Mouse (Mus musculus) spleen, postnatal 10 days (tissue): ENCODE results near the gene Vwa7.
A peak's percentile ranks its signal among the peaks of the same experiment; 100 is the strongest.
"Not testable (repeated sequence)": the region's sequence is repeated elsewhere in the genome, so short reads cannot be mapped to it uniquely, and the experiment has no call there.

Experiments
- DNase-seq, 2 experiments: peaks; one replicate each; pipeline ENCODE4 v3.0.0; 2021 to 2022; ENCODE audit warnings: low spot score in 2 of 2

The Vwa7 gene

DNA sequence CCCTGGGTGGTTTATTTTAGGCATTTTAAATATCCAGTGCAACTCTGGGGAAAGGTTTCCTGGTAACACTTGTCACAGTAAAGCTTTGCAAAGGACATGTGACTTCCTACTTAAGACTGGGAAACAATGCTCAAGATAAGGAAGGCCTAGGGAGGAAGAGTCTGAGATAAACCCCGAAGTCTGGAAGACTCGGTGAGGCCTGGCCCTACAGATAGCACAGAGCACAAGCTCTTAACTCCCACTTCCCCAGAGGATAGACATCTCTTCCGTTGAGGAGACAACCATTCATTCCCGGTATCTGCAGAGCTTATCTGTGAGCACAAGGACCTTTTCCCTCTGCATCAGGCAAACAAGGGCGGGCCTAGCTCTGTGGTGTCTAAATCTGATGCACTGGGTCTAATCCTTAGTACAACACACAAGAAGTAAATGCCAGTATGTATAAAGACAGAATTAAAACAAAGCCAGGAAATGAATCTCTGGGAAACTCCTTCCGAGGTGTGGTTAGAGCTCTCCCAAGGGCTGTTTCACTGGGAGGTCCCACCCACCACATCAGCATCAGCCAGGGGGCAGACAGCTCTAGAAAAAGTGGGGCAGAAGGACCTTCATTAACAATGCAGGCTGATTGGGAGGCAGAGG, 5.6 kb downstream of the Vwa7 start:
- peak in 1 of 2 experiments; percentile 22 for DNase-seq

DNA sequence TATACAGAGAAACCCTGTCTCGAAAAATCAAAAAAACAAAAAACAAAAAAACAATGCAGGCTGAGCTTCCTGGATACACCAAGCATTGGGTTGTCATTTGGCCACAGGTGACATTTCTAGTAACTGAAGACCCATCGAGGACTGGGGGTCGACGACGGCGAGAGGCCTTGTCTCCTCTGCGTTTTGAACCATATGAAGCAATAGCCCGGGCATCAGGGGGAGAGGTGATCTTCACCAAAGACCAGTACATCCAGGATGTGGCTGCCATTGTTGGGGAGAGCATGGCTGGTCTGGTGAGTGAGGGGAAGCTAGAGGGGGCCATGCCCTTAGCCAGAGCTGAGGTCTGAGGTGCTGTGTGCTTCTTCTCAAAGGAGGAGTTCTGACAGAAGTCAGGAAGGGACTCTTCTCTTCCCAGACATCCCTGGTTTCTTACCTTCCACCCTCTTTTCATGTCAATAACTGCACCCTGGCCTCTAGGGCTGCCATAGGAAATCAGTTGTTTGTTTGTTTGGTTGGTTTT, 6.2 kb downstream of the Vwa7 start:
- peak in 1 of 2 experiments; percentile 14 for DNase-seq

DNA sequence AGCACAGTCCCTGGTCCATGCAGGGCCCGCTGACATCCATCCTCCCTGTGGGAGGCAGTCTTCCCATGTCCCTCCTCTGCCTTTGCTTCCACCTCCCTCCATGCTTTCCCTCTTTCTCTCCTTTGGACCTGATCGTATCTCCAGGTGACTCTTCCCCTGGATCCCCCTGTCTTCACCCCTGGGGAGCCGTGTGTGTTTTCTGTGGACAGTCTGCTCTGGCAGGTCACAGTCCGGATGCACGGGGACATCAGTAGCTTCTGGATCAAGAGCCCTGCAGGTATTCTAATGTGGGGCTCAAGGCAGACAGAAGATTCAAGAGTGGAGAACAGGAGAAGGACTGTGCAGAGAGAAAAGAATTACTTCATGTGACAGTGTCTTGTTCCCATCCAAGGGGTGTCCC, 6.8 kb downstream of the Vwa7 start:
- peak in 1 of 2 experiments; percentile 15 for DNase-seq

DNA sequence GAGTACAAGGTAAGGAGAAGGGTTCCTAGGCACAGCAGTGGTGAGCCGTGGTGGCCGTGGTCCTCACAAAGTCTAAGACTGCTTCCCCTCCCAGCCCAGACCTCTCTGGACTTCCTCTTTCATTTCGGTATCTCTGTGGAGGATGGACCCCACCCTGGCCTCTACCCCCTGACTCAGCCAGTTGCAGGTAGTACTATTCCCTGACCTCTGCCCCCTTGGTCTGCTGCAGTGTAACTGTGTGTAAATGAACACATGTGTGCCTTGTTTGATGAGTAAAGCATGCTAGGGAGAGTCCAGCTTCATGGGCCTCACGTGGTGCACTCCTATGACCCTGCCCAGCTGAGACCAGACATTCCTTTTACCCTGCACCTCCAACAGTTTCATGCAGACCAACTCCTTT, 7.4 kb downstream of the Vwa7 start:
- no peak for DNase-seq

DNA sequence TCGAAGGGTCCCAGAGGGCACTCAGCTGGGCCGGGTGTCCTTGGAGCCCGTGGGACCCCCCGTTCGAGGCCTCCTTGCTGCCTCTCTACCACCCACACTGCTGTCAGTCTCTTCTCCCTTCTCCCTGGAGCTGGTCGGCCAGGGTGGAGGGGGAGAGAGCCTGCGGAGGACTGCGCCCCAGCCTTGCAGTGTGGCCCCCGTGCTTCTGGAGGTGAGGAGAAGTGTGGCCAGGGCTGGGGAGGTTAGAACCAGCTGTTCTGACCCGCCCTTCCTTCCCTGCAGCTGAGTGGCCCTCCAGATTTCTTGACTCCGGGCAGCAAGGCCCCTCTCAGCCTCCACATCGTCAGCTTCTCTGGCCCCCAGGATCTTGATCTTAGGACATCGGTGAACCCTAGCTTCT, 7.9 kb downstream of the Vwa7 start:
- DNase-seq: no peak

DNA sequence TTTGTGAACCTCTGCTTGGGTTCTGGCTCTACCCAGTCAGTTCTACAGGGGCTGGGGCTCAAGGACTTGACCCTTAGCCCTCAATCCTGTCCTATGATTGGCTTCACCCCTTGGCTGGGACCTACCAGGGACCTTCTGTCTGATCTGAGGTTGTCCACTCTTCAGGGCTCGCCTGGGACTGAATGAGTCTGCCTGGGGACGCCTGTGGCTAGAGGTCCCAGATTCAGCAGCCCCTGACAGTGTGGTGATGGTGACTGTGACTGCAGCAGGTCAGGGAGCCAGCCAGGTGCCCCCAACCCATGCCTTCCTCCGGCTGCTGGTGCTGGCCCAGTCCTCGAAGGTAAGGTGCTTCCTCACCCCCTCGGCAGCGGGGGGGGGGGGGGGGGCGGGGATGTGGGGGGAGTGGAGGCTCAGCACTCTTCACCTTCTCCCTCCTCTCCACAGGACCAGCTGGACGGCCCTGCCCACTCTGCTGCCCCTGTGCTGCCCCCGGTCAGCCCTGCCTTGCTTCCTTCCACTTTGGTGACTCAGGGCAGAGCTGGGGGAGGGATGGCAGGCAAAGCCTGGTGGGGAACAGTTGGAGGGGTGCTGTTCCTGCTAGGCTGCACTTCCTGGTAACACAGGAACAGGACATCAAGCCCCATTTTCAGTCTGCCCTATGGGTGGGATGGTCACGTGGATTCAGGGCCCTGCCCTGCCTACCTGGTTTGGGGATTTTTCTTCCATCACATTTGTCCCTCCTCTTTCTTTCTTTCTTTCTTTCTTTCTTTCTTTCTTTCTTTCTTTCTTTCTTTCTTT, 8.5 kb downstream of the Vwa7 start:
- no peak for DNase-seq

DNA sequence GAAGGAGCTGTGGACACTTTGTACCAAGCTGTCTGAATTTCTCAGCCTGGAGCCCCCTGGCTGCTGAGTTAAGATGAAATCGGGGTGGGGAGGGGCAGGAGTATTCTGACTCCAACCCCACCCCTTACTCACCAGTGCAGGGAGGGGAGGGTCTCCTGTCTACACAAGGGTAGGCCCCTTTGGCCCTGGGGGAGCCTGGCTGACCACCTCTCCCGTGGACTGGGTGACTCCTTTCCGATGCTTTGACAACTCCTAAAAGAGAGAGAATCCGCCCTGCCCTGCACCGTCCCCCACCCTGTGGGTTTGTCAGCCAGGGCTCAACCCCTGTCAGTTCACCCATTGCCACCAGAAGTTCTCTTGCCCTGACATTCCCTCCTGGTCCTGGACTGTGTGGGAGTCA, 9.8 kb downstream of the Vwa7 start:
- DNase-seq: no peak

DNA sequence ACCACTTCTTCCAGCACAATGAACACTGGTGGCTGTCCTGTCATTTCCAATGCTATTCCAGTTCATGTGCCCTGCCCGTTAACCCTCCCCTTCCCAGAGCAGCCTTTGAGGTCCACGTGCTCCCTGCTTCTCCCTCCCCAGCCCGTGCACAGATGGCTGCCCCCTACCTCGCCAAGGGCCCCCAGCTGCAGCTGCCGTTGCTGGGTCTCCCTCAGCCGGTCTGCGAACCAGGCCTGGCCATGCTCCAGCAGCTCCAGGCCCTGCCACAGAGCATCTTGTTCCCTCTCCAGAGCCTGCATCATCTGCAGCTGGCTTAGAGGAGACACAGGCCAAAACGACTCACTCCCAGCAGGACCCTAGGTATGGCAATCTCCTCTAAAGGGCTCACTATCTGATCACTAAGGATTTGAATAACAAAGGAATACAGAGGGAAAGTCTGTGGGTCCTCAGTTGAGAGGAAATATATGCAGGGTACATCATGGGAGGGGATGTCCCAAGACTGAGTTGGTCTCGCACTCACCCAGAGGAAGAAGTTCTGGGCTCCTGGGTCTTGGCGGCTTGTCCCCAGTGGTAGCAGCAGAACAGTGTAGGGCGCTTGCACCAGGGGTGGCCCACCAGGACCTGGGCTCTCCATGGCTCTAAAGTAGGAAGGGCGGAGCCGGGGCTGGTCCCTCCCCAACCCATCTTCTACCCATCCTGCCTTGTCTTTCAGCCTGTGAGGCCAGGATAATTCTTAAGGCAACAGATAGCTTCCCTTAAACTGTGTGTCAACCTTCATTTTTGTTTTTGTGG, 11.1 kb downstream of the Vwa7 start, which contains the start of gene Sapcd1:
Gene Sapcd1 (minus strand): TSS at position 740 of the 792 bp plus-strand sequence.
- peak in 1 of 2 experiments; percentile 63 for DNase-seq

DNA sequence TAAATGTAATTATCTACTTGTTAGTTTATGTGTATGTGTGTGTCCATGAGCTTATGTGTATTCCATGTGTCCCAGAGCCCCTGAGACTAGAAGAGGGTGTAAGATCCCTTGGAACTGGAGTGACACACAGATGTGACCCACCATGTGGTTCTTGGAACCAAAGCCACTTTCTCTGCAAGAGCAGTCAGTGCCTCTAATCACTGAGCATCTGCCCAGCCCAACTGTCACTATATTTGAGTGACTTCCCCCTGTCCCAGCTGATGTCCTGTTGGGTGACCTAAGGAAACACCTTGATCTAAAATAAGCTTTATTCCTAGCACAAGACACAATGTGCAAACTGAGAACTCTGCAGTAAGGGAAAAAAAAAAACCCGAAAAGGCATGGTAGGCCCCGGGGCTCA, 11.9 kb downstream of the Vwa7 start:
- peak in 1 of 2 experiments; percentile 13 for DNase-seq

DNA sequence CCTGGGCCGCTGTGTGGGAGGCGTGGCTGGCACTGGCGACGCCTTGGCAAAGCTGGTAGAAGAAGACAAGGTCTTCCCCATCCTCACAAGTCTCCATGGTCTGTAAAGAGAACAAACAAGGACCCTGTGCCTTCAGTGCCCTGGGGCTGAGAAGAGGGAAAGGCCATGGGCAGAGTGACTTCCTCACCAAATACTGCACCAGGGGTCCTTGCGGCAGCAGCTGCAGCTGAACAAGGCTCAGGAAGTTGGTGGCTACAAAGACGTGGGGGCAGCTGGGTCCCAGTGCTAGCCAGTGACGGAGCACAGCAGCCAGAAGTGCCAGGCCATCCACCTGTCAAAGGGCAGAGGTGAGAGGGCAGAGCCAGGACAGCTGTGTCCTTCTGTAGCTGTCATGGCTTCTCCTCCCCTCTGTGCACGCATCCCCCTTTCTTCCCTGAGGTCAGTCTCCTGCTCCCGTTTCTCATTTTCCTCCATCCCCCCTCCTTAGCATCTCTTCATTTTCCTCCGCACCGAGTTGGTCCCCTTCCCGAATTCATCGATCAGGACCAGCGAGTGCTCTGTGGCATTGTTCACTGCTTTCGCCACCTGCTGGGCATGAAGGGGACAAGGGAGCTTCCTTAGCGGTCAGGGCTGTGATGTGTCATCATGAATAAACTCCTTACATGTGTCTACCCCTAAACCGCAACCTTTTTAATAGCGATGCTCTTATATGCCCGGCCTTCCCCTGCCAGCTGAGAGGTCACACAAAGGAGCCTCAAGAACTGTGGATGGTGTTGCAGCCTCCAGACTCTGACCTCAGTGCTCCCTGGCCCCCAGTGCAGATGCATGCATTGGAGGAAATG, 13.5 kb downstream of the Vwa7 start:
- DNase-seq: peak in 1 of 2 experiments; percentile 55

DNA sequence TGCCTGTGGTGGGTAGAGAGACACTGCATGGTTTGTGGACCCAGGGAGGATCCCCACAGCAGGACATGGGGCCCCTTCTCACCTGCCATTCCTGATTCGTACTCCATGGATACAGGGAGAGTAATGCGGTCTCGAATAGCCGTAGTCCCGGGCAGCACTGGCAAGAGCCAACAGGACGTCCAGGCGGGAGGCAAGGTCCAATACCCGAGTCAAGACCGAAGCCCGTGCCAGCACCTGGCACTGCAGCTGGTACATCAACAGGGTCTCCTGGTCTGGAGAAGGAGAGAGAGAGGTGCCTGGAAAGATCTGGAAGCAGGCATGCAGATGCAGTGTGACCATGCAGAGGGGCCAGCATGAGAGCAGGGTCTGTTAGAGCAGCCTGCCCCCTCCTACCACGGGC, 14.9 kb downstream of the Vwa7 start:
- no peak for DNase-seq

DNA sequence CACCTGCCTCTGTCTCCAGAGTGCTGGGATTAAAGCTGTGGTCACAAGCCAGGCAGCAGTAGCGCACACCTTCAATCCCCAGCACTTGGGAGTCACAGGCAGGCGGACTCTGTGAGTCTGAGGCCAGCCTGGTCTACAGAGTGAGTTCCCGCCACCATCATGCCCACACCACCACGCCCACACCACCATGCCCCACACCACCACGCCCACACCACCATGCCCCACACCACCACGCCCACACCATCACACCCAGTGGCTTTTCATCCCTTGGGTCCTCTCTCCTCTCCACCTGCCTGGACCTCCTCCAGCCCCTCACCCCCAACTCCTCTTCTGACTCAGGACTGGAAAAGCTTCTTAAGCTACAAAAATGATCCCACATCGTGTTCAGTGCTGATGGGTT, 15.5 kb downstream of the Vwa7 start:
- DNase-seq: no peak

DNA sequence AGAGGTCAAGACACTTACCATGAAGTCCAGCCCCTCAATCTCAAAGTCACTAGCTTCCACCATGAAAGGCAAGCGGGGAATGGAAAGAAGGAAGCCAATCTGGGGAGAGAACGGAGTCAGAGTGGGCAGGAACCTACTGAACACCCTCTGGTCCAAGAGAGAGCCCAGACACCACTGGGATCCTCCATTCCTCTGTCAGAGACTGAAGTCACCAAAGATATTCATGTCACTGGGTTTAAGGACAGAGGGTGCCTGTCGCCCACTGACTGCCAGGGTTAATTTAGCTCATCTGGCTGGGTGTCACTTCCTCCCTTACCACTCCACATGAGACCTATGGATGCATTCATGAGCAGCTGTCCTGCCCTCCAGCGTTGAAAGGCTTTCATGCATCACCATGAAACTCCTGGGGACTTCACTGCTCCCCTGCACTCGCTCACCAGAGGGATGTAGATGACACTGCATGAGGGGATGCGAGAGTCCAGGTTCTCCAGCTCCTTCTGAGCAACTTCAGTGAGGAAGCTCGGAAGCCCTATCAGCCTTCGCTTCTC, 16.0 kb downstream of the Vwa7 start:
- no peak for DNase-seq

DNA sequence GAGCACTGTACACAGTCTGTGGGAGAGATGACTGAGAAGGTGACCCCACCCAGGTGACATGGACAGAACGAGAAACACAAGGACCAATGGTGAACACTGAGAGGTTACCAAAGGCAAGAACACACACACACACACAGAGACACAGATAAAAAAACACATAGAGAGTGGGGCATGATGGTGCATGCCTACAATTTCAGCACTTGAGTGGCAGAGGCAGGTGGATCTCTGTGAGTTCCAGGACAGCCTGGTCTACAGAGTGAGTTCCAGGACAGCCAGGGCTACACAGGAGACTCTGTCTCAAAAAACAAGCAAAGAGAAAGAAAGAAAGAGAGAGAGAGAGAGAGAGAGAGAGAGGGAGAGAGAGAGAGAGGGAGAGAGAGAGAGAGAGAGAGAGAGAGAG, 17.3 kb downstream of the Vwa7 start:
- DNase-seq: not testable (repeated sequence)

DNA sequence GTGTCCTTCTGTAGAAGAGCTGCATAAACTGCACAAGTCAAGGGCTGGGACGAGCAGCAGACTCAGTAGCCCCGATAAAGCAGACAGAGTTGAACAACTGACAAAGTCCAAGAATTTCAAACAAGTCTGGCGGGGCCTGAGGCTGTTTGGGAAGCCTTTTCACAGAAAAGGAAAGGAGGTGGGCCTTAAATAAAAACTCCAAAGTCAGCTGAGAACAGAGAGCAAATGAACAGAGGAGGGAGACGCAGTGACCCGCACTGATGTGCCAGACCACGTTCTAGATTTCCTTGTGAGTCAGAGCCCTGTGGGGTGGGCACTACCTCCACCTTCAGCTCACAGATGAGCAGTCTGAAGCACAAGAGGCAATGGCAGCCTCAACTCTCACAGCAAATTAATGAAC, 18.5 kb downstream of the Vwa7 start:
- no peak for DNase-seq

DNA sequence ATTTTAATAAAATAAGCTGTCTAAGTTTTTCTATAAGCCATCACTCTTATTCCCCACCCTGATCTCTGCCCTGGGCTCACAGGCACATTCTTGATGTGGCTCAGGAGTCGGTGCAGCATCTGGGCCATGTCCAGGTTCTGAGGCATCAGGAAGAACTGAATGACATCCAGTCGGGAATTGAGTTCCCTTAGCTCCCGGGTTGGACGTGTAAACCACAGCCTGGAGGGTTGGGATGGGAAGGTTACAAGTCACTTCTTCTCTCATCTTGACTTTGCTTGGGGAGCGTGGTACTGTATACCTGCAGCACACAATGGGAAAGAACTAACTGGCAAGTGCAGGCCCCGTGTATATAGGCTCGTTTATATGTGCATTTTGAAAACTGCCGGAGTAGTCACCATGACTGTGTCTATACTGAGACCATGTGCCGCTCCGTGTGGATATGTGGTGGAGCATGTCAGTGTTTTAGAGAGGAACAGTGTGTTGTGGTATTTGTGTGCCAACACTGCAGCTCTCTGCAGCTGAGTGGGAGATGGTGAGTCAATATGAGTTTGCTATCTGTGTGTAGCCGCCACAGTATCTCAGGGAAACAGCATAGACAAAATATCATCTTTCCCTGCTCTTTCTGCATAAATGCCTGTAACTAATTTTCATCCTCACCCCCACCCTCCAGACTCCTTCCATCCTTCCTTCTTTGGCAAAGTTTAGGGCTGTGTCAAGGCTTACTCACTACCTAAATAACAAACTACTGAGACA, 22.9 kb downstream of the Vwa7 start:
- no peak for DNase-seq

DNA sequence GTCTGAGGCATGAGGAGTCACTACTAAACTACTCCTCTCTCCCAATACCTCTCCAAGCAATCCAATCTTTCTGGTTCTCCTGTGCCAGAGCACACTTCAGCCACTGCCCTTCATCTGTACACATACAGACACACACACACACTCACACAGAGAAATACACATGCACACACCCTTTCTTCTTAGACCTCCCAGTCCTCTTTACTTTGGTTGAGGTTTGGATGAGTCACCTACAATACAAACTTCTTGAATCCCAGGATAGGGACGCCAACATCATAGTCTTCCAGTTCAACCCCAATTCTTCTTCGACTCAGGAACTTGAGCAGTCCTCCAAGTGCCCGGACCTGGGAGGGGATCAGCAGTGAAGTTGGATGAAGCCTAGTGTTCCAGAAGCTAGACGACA, 27.4 kb downstream of the Vwa7 start:
- no peak for DNase-seq

DNA sequence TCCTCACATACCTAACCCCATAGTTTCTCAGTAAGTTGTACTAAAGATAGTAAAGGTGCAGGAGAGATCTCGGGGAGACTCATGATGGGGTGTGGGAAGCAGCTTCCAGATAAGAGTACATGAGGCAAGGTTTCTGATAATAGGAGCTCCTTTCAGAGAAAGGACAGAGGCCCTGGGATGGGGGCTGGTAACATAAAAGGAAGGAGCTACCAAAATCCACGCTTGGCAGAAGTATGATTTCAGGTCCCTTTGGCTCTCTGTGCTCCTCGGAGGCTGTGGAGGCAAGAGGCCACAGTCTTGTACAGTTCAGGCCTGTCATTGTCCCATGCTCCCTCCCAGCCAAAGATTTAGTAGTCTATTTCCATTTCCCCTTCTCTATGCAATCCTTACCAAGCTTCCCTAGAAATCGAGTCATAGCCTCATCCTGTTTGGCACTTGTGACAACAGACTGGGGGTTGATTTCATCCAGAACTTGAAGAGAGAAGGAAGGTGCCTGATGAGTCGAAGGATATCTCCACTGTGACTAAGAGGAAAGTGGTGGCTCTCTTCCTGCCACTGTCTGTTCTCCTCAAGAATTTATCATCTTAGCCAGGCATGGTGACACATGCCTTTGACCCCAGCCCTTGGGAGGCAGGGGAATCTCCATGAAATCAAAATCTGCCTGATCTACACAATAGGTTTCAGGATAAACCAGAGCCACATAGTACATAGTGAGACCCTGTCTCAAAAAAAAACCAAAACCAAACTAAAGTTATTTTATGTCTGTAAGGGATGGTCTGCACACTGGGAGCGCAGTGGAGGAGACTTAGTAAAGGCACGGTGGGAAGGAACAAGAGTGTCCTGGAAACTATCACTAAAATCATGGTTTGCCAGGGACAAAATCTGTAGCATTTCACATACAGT, 28.8 kb downstream of the Vwa7 start:
- no peak for DNase-seq
